Mouse (Mus musculus) brain, embryonic 14.5 days (tissue): ENCODE measurements around the gene Ano9. TPM values are rescaled to one million over a fixed set of nuclear protein-coding genes. Genes with fewer than 3 reads are reported as not detected.
A peak's percentile ranks its signal among the peaks of the same experiment; 100 is the strongest.

ENCODE experiments used
- DNase-seq: peaks from one replicate; pipeline ENCODE4 v3.0.0-alpha.2; 2011; ENCODE audit warnings: low read depth
- CTCF ChIP-seq: fragments of 200-500 bp; IDR thresholded peaks from 2 replicates; pipeline ENCODE4 v1.5.1; 2012; ENCODE audit warnings: inconsistent platforms, mild to moderate bottlenecking, moderate library complexity, borderline replicate concordance; ENCODE audit not compliant: insufficient read depth, insufficient read length; ENCODE audit errors: extremely low read depth
- POLR2A ChIP-seq: fragments of 200-500 bp; IDR thresholded peaks from 2 replicates; pipeline ENCODE4 v1.6.1; 2012; ENCODE audit warnings: mild to moderate bottlenecking, inconsistent platforms, borderline replicate concordance; ENCODE audit not compliant: poor library complexity, insufficient read depth, insufficient read length, severe bottlenecking; ENCODE audit errors: extremely low read depth
- polyA plus RNA-seq: library from polyadenylated mRNA; depleted of rRNA; stranded (reverse); fragments of >200 nt; gene quantifications from 2 replicates; pipeline ENCODE4 v1.2.3, GENCODE M21; 2012; rRNA removed

The Ano9 gene
- 0.44 and 1.4 TPM in 2 replicates for polyA plus RNA-seq

GRCm38 (mm10) chr7:141117636-141118035 lies at the start of gene Ano9:
Ano9 (minus strand) TSS chr7:141117806.
- no peak for DNase-seq
- TF ChIP-seq CTCF (no peak), POLR2A (no peak)

GRCm38 (mm10) chr7:141164850-141165249 lies 47.2 kb upstream of the Ano9 start:
- no peak for DNase-seq
- TF ChIP-seq CTCF (no peak), POLR2A (no peak)

- no peak for DNase-seq
- TF ChIP-seq CTCF (no peak), POLR2A (no peak)
Observed at GRCm38 (mm10) chr7:141164397-141164796, 46.8 kb upstream of the Ano9 start.

GRCm38 (mm10) chr7:141155362-141155761 lies 37.8 kb upstream of the Ano9 start:
- no peak for TF ChIP-seq CTCF
- TF ChIP-seq POLR2A: no peak
- no peak for DNase-seq

- TF ChIP-seq CTCF: no peak
- TF ChIP-seq POLR2A: no peak
- no peak for DNase-seq
Observed at GRCm38 (mm10) chr7:141148639-141149038, 31.0 kb upstream of the Ano9 start.

- TF ChIP-seq POLR2A (no peak), CTCF (no peak)
- DNase-seq: no peak
Observed at GRCm38 (mm10) chr7:141147044-141147443, 29.4 kb upstream of the Ano9 start.

GRCm38 (mm10) chr7:141146043-141146595 lies 28.5 kb upstream of the Ano9 start:
- DNase-seq: peak; percentile 48
- TF ChIP-seq CTCF (no peak), POLR2A (no peak)

GRCm38 (mm10) chr7:141145403-141145802 lies 27.8 kb upstream of the Ano9 start:
- no peak for DNase-seq
- TF ChIP-seq POLR2A (no peak), CTCF (no peak)

- TF ChIP-seq POLR2A (no peak), CTCF (no peak)
- DNase-seq: no peak
Observed at GRCm38 (mm10) chr7:141144650-141145049, 27.0 kb upstream of the Ano9 start.

- no peak for TF ChIP-seq POLR2A
- TF ChIP-seq CTCF: no peak
- DNase-seq: no peak
Observed at GRCm38 (mm10) chr7:141143861-141144260, 26.3 kb upstream of the Ano9 start.

GRCm38 (mm10) chr7:141143112-141143511 lies 25.5 kb upstream of the Ano9 start:
- no peak for DNase-seq
- TF ChIP-seq POLR2A (no peak), CTCF (peak; percentile 51; the same call in 1 of the 2 replicates)

GRCm38 (mm10) chr7:141141326-141141725 lies 23.7 kb upstream of the Ano9 start:
- no peak for DNase-seq
- TF ChIP-seq CTCF (no peak), POLR2A (no peak)

GRCm38 (mm10) chr7:141131904-141132755 lies 14.5 kb upstream of the Ano9 start:
- TF ChIP-seq POLR2A: no peak
- TF ChIP-seq CTCF: no peak
- no peak for DNase-seq
